Mouse (Mus musculus): Measurements from ENCODE around the gene Rab34. TPM values are rescaled to one million over a fixed set of nuclear protein-coding genes. Genes with fewer than 3 reads are reported as not detected.

The Rab34 gene
- polyA plus RNA-seq, 1 experiment from 2014 or later, result 128 TPM

DNA sequence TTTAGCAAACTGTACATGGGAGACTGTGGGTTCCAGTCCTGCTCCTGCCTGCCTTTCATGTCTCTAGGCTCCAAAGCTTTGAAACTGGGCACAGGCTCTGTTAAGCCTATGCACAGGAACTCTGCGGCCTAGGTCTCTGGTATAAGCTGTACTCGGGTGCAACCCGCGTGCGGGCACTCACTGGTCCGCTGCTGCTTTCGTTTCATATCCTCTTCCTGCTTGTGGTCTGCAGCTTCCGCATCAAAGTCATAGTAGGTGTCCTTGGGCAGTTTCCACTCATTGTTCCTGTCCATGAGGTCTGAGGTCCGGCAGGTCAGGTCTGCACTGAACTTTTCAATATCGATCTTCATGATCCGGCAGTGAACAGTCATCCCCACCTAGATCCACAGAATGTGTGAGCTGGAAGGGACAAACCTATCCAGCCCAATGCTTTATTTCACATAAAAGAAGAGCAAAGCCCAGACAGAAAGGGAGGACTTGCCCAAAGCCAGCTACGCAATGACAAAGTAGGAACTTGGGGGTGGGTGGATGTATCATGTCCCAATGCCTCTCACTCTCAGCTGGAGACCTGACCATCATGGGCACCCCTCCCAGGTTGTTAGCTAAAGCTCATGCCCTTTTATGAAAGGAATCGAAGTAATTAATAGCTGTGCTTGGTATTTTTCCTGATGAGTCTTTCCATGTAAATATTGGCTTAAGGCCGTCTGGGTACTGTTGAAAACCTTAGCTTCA, 25.0 kb downstream of the Rab34 start:
- Histone ChIP-seq H3K4me2 (replicated peaks; ENCODE audit: low read depth, low read length) (no peak overlapping the region), H3K9me3 (ENCODE audit: control insufficient read depth, low read length) (no peaks in the 10 kb centered on the region), H3K4me1 (ENCODE audit: control insufficient read depth, insufficient read depth, low read length) (no peaks in the 10 kb centered on the region), H3K4me3 (ENCODE audit: low read length) (no peak overlapping the region), H3K27me3 (ENCODE audit: control insufficient read depth, insufficient read depth, low read length) (no peaks in the 10 kb centered on the region), H3K9ac (ENCODE audit: low read depth, low read length) (no peak overlapping the region), H3K36me3 (ENCODE audit: control insufficient read depth, insufficient read depth, low read length) (peaks cover 94% of the 10 kb centered on the region), H3K27ac (ENCODE audit: low read depth, low read length) (no peak overlapping the region)
- ATAC-seq (ENCODE audit: low FRiP score, low TSS enrichment), result no peak
- 96% methylated on average over 14 of the region's 14 CpGs for WGBS

DNA sequence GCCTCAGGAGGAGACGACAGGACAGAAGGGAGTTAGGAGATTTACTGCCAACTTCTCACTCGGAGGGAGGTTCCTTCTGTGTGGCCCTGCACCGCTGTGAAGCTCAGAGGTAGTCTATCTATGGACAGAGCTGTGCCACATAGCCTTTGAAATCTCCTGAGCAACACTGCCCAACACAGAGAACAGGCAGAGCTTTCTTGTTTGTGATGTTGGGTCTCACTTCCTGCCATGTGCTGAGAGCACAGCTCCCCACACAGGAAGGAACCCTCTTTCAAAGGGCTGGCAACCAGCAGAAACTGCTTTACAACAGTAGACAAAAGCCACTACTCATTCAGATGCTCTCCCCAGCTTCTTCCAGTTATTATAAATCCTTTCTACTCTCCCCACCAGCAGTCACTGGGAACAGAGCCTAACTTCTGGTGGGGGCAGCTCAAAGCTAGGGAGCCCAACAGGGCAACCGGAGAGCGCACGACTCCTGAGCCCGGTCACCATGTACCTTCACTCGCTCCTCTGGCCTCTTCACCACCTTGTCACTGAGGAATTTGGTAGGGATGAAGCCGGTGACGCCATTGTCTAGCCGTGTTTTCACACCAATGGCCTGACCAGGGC, 27.6 kb downstream of the Rab34 start:
- WGBS, result 78% methylated on average over 11 of the region's 11 CpGs
- Histone ChIP-seq H3K27me3 (ENCODE audit: control insufficient read depth, insufficient read depth, low read length) (no peaks in the 10 kb centered on the region), H3K9ac (ENCODE audit: low read depth, low read length) (no peak overlapping the region), H3K27ac (ENCODE audit: low read depth, low read length) (no peak overlapping the region), H3K4me2 (replicated peaks; ENCODE audit: low read depth, low read length) (no peak overlapping the region), H3K4me1 (ENCODE audit: control insufficient read depth, insufficient read depth, low read length) (no peaks in the 10 kb centered on the region), H3K4me3 (ENCODE audit: low read length) (no peak overlapping the region), H3K36me3 (ENCODE audit: control insufficient read depth, insufficient read depth, low read length) (peaks cover 95% of the 10 kb centered on the region), H3K9me3 (ENCODE audit: control insufficient read depth, low read length) (no peaks in the 10 kb centered on the region)
- no peak for ATAC-seq (ENCODE audit: low FRiP score, low TSS enrichment)

DNA sequence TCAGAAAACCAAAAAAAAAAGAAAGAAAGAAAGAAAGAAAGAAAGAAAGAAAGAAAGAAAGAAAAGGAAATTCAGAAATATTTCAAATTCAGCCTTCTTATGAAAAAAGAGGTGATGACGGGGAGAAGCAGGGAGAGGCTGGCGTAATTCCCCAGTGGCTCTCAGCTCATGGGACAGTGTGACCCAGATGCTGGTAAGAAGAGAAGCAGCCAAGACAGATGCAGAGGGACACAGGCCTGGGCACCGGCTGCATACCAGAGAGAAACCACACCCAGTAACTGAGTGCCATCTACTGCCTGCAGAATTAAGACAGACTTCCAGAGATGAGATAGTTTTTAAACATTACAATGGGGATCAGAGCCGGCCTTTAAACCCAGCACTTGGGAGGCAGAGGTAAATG, 35.4 kb downstream of the Rab34 start:
- Histone ChIP-seq H3K4me3 (ENCODE audit: low read length) (no peak overlapping the region), H3K4me1 (ENCODE audit: control insufficient read depth, insufficient read depth, low read length) (no peaks in the 10 kb centered on the region), H3K9me3 (ENCODE audit: control insufficient read depth, low read length) (no peaks in the 10 kb centered on the region), H3K27me3 (ENCODE audit: control insufficient read depth, insufficient read depth, low read length) (no peaks in the 10 kb centered on the region), H3K4me2 (replicated peaks; ENCODE audit: low read depth, low read length) (no peak overlapping the region), H3K36me3 (ENCODE audit: control insufficient read depth, insufficient read depth, low read length) (peaks cover 98% of the 10 kb centered on the region), H3K27ac (ENCODE audit: low read depth, low read length) (no peak overlapping the region), H3K9ac (ENCODE audit: low read depth, low read length) (no peak overlapping the region)
- WGBS, result 88% methylated on average over 4 of the region's 4 CpGs
- no peak for ATAC-seq (ENCODE audit: low FRiP score, low TSS enrichment)

DNA sequence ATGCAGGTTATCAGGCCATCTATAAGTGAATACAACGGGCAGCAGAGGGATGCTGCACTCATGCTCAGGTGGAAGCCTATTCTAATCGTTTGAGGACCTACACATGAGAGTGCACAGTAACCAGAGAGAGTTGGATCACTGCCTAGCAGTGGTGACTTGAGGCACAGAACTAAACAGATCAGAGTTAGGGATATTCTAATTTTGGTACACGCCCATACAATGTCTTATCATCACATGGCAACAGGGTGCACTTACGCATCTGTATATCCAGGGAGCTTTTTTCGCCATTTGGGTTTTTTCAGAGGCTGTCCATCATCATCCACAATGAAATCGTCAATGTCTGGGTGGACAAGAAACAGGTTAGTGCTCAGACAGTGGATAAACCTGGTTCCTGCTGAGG, 43.3 kb downstream of the Rab34 start:
- Histone ChIP-seq H3K9me3 (ENCODE audit: control insufficient read depth, low read length) (no peaks in the 10 kb centered on the region), H3K27ac (ENCODE audit: low read depth, low read length) (no peak overlapping the region), H3K4me3 (ENCODE audit: low read length) (no peak overlapping the region), H3K4me2 (replicated peaks; ENCODE audit: low read depth, low read length) (no peak overlapping the region), H3K36me3 (ENCODE audit: control insufficient read depth, insufficient read depth, low read length) (peaks cover 83% of the 10 kb centered on the region), H3K27me3 (ENCODE audit: control insufficient read depth, insufficient read depth, low read length) (no peaks in the 10 kb centered on the region), H3K9ac (ENCODE audit: low read depth, low read length) (no peak overlapping the region), H3K4me1 (ENCODE audit: control insufficient read depth, insufficient read depth, low read length) (no peaks in the 10 kb centered on the region)
- no peak for ATAC-seq (ENCODE audit: low FRiP score, low TSS enrichment)
- WGBS, result 92% methylated on average over 6 of the region's 6 CpGs

DNA sequence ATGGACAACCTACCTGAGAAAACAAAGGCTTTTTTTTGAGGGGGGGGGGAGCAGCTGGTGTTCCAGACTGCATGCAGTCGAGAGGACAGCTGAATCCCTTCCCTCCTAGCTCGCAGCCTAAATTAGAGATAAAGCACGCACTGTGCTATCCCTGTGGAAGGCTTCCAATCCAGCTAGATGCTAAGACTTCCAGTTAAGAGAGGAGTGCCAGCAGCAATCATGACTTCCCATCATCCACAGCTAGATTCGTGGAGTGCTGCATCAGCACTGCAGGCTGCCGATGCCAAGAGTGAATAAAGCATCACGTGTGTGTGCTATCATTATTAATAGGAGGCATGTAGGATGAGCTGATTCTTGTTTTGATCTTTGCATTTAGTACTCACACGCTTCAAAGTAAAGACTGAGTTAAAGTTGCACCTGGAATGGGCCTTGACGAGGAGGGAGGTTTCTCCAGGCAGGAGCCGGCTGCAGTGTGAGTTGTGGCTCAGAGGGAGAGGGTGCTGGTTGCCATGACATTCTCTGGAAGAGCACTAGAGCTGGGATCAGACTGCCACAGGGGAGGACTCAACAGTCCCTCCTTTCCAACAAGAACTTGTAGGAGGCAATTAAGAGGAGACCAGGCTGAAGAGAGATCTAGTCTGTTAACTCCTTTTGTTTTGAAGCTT, 52.1 kb downstream of the Rab34 start:
- H3K4me2 ChIP-seq (replicated peaks; ENCODE audit: low read depth, low read length), result no peak overlapping the region
- H3K9me3 ChIP-seq (ENCODE audit: control insufficient read depth, low read length), result no peaks in the 10 kb centered on the region
- H3K4me1 ChIP-seq (ENCODE audit: control insufficient read depth, insufficient read depth, low read length), result peaks cover 8% of the 10 kb centered on the region; the same call in 1 of the 2 replicates
- H3K36me3 ChIP-seq (ENCODE audit: control insufficient read depth, insufficient read depth, low read length), result peaks cover 30% of the 10 kb centered on the region
- WGBS, result 92% methylated on average over 9 of the region's 9 CpGs
- H3K27me3 ChIP-seq (ENCODE audit: control insufficient read depth, insufficient read depth, low read length), result no peaks in the 10 kb centered on the region
- no peak overlapping the region for H3K4me3 ChIP-seq (ENCODE audit: low read length)
- H3K9ac ChIP-seq (ENCODE audit: low read depth, low read length), result no peak overlapping the region
- no peak overlapping the region for H3K27ac ChIP-seq (ENCODE audit: low read depth, low read length)
- no peak for ATAC-seq (ENCODE audit: low FRiP score, low TSS enrichment)

Small RNA genes lying within 50 kb of the gene (microRNA-seq; reads per million reads assigned to microRNA genes)
- gene Mir7653, result 0.84 reads per million

Other genes starting within 250 kb of the Rab34 start
- 16.1 and 22.6 TPM in 2 replicates for gene Phf12, start 205.7 kb upstream of the Rab34 start, polyA plus RNA-seq (2014; fragmentation: Nextera tagmentation; extraction: Ambion mirVana)
- gene Dhrs13, start 156.2 kb upstream of the Rab34 start, polyA plus RNA-seq (2014; fragmentation: Nextera tagmentation; extraction: Ambion mirVana), result 20.3 and 20.4 TPM in 2 replicates
- 25.6 and 45.7 TPM in 2 replicates for gene Flot2, start 150.5 kb upstream of the Rab34 start, polyA plus RNA-seq (2014; fragmentation: Nextera tagmentation; extraction: Ambion mirVana)
- gene Eral1, start 108.0 kb upstream of the Rab34 start, polyA plus RNA-seq (2014; fragmentation: Nextera tagmentation; extraction: Ambion mirVana), result 35.2 and 40.1 TPM in 2 replicates
- gene Fam222b, start 93.8 kb upstream of the Rab34 start, polyA plus RNA-seq (2014; fragmentation: Nextera tagmentation; extraction: Ambion mirVana), result 15.3 and 16.9 TPM in 2 replicates
- 68.2 and 111 TPM in 2 replicates for gene Traf4, start 22.8 kb upstream of the Rab34 start, polyA plus RNA-seq (2014; fragmentation: Nextera tagmentation; extraction: Ambion mirVana)
- 15.8 and 20.6 TPM in 2 replicates for gene Nek8, start 11.8 kb upstream of the Rab34 start, polyA plus RNA-seq (2014; fragmentation: Nextera tagmentation; extraction: Ambion mirVana)
- gene Tlcd1, start 11.7 kb upstream of the Rab34 start, polyA plus RNA-seq (2014; fragmentation: Nextera tagmentation; extraction: Ambion mirVana), result 23.1 and 28.1 TPM in 2 replicates
- 1,650 and 2,291 TPM in 2 replicates for gene Rpl23a, start 4.8 kb upstream of the Rab34 start, polyA plus RNA-seq (2014; fragmentation: Nextera tagmentation; extraction: Ambion mirVana)
- gene Proca1, start 5.0 kb downstream of the Rab34 start, polyA plus RNA-seq (2014; fragmentation: Nextera tagmentation; extraction: Ambion mirVana), result 3.4 and 4.1 TPM in 2 replicates
- gene Sdf2, start 57.3 kb downstream of the Rab34 start, polyA plus RNA-seq (2014; fragmentation: Nextera tagmentation; extraction: Ambion mirVana), result 81.3 and 95.2 TPM in 2 replicates
- 13.5 and 26.0 TPM in 2 replicates for gene Supt6, start 57.6 kb downstream of the Rab34 start, polyA plus RNA-seq (2014; fragmentation: Nextera tagmentation; extraction: Ambion mirVana)
- 75.1 and 109 TPM in 2 replicates for gene 2610507B11Rik, start 73.3 kb downstream of the Rab34 start, polyA plus RNA-seq (2014; fragmentation: Nextera tagmentation; extraction: Ambion mirVana)
- 0.10 and 0.47 TPM in 2 replicates for gene BC030499, start 102.4 kb downstream of the Rab34 start, polyA plus RNA-seq (2014; fragmentation: Nextera tagmentation; extraction: Ambion mirVana)
- 35.7 and 50.9 TPM in 2 replicates for gene Spag5, start 113.1 kb downstream of the Rab34 start, polyA plus RNA-seq (2014; fragmentation: Nextera tagmentation; extraction: Ambion mirVana)
- 2.3 and 4.3 TPM in 2 replicates for gene Aldoc, start 134.5 kb downstream of the Rab34 start, polyA plus RNA-seq (2014; fragmentation: Nextera tagmentation; extraction: Ambion mirVana)
- gene Pigs, start 140.0 kb downstream of the Rab34 start, polyA plus RNA-seq (2014; fragmentation: Nextera tagmentation; extraction: Ambion mirVana), result 48.9 and 76.0 TPM in 2 replicates
- gene Unc119, start 155.1 kb downstream of the Rab34 start, polyA plus RNA-seq (2014; fragmentation: Nextera tagmentation; extraction: Ambion mirVana), result 49.6 and 57.1 TPM in 2 replicates
- gene Foxn1, start 198.1 kb downstream of the Rab34 start, polyA plus RNA-seq (2014; fragmentation: Nextera tagmentation; extraction: Ambion mirVana), result 0.11 TPM in 1 of 2 replicates, not detected in the other
- gene Slc13a2, start 233.8 kb downstream of the Rab34 start, polyA plus RNA-seq (2014; fragmentation: Nextera tagmentation; extraction: Ambion mirVana), result 0.07 and 0.45 TPM in 2 replicates